Mouse (Mus musculus): ENCODE data around the gene Clcf1. TPM values are rescaled to one million over a fixed set of nuclear protein-coding genes. Genes with fewer than 3 reads are reported as not detected.

Gene Clcf1
- polyA plus RNA-seq, 1 experiment from 2014 or later, result 4.6 TPM

GRCm38 (mm10) chr19:4265956-4266355 is 51.9 kb downstream of the Clcf1 start:
- Histone ChIP-seq H3K4me2 (ENCODE audit: low read depth, low read length) (no peak overlapping the region), H3K27ac (replicated peaks; ENCODE audit: low read depth, low read length) (no peak overlapping the region), H3K4me3 (ENCODE audit: low read depth, low read length) (no peak overlapping the region), H3K36me3 (replicated peaks; ENCODE audit: control insufficient read depth, insufficient read depth, low read depth, low read length) (no peaks in the 10 kb centered on the region), H3K27me3 (ENCODE audit: control insufficient read depth, insufficient read depth, low read length) (peaks cover 13% of the 10 kb centered on the region; the same call in 1 of the 2 replicates), H3K9me3 (replicated peaks; ENCODE audit: control insufficient read depth, low read length) (no peaks in the 10 kb centered on the region), H3K9ac (replicated peaks; ENCODE audit: low read length) (no peak overlapping the region), H3K4me1 (ENCODE audit: control insufficient read depth, insufficient read depth, low read length) (peaks cover 3% of the 10 kb centered on the region; the same call in 1 of the 2 replicates)
- DNase-seq (ENCODE audit: low spot score) (no peak), ATAC-seq (replicated peaks; ENCODE audit: insufficient number of reproducible peaks, low FRiP score, low TSS enrichment, low read depth) (no peak)
- 65% methylated on average over 4 of the region's 4 CpGs for WGBS

- Histone ChIP-seq H3K4me3 (ENCODE audit: low read depth, low read length) (peak within 1 kb of the TSS; percentile 36), H3K27me3 (ENCODE audit: control insufficient read depth, insufficient read depth, low read length) (peaks cover 13% of the 10 kb centered on the region; the same call in 1 of the 2 replicates), H3K36me3 (replicated peaks; ENCODE audit: control insufficient read depth, insufficient read depth, low read depth, low read length) (no peaks in the 10 kb centered on the region), H3K4me2 (ENCODE audit: low read depth, low read length) (peak within 1 kb of the TSS; percentile 75), H3K9me3 (replicated peaks; ENCODE audit: control insufficient read depth, low read length) (no peaks in the 10 kb centered on the region), H3K4me1 (ENCODE audit: control insufficient read depth, insufficient read depth, low read length) (peaks cover 3% of the 10 kb centered on the region; the same call in 1 of the 2 replicates), H3K9ac (replicated peaks; ENCODE audit: low read length) (peak within 1 kb of the TSS; percentile 50), H3K27ac (replicated peaks; ENCODE audit: low read depth, low read length) (no peak within 1 kb of the TSS)
- ATAC-seq (replicated peaks; ENCODE audit: insufficient number of reproducible peaks, low FRiP score, low TSS enrichment, low read depth) (peak; percentile 72), DNase-seq (ENCODE audit: low spot score) (peak; percentile 60)
- WGBS, result 5% methylated on average over 46 of the region's 46 CpGs
These were observed 54.7 kb downstream of the Clcf1 start, which contains the start of gene Ssh3 for GRCm38 (mm10) chr19:4268566-4269361. Ssh3 (minus strand) TSS chr19:4269180.

GRCm38 (mm10) chr19:4270187-4270586 is 56.1 kb downstream of the Clcf1 start:
- H3K27me3 ChIP-seq (ENCODE audit: control insufficient read depth, insufficient read depth, low read length), result peaks cover 13% of the 10 kb centered on the region; the same call in 1 of the 2 replicates
- H3K36me3 ChIP-seq (replicated peaks; ENCODE audit: control insufficient read depth, insufficient read depth, low read depth, low read length), result no peaks in the 10 kb centered on the region
- H3K4me2 ChIP-seq (ENCODE audit: low read depth, low read length), result no peak overlapping the region
- H3K27ac ChIP-seq (replicated peaks; ENCODE audit: low read depth, low read length), result no peak overlapping the region
- H3K4me3 ChIP-seq (ENCODE audit: low read depth, low read length), result no peak overlapping the region
- H3K9ac ChIP-seq (replicated peaks; ENCODE audit: low read length), result no peak overlapping the region
- H3K4me1 ChIP-seq (ENCODE audit: control insufficient read depth, insufficient read depth, low read length), result peaks cover 3% of the 10 kb centered on the region; the same call in 1 of the 2 replicates
- 59% methylated on average over 6 of the region's 6 CpGs for WGBS
- DNase-seq (ENCODE audit: low spot score), result no peak
- no peak for ATAC-seq (replicated peaks; ENCODE audit: insufficient number of reproducible peaks, low FRiP score, low TSS enrichment, low read depth)
- H3K9me3 ChIP-seq (replicated peaks; ENCODE audit: control insufficient read depth, low read length), result no peaks in the 10 kb centered on the region

DNA sequence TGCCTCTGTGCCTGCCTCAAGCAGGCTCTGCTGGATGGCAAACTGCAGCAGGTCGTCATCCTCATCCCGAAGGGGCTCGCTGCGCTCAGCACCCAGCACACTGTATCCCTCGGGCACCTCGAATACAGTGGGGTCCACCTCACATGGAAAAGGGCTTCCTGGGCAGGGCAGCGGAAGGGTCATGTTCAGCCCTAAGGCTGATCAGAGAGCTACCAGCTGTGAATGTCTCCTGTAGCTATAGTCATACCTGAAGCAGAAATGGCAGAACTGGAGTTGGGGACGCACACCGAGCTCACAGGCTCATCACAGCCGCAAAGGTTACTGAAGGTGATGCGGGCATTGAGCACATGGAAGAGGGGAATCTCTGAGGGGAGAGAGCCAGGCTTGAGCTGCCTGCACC is 56.9 kb downstream of the Clcf1 start:
- Histone ChIP-seq H3K9me3 (replicated peaks; ENCODE audit: control insufficient read depth, low read length) (no peaks in the 10 kb centered on the region), H3K9ac (replicated peaks; ENCODE audit: low read length) (no peak overlapping the region), H3K27me3 (ENCODE audit: control insufficient read depth, insufficient read depth, low read length) (peaks cover 13% of the 10 kb centered on the region; the same call in 1 of the 2 replicates), H3K4me2 (ENCODE audit: low read depth, low read length) (no peak overlapping the region), H3K36me3 (replicated peaks; ENCODE audit: control insufficient read depth, insufficient read depth, low read depth, low read length) (no peaks in the 10 kb centered on the region), H3K4me3 (ENCODE audit: low read depth, low read length) (no peak overlapping the region), H3K27ac (replicated peaks; ENCODE audit: low read depth, low read length) (no peak overlapping the region), H3K4me1 (ENCODE audit: control insufficient read depth, insufficient read depth, low read length) (peaks cover 3% of the 10 kb centered on the region; the same call in 1 of the 2 replicates)
- DNase-seq (ENCODE audit: low spot score), result no peak
- no peak for ATAC-seq (replicated peaks; ENCODE audit: insufficient number of reproducible peaks, low FRiP score, low TSS enrichment, low read depth)
- 93% methylated on average over 11 of the region's 11 CpGs for WGBS

Small RNA genes lying within 50 kb of the gene (microRNA-seq; reads per million reads assigned to microRNA genes)
- gene Gm26115 (ENCODE audit: borderline number of aligned reads) (not detected), gene Mir6985 (ENCODE audit: borderline number of aligned reads) (not detected)

Other genes with a start within 250 kb of the Clcf1 start
- gene Aldh3b2, start 241.9 kb upstream of the Clcf1 start, polyA plus RNA-seq (2014; fragmentation: Nextera tagmentation; extraction: Ambion mirVana), result 1.2 and 1.6 TPM in 2 replicates
- 2.3 and 3.5 TPM in 2 replicates for gene Acy3, start 227.7 kb upstream of the Clcf1 start, polyA plus RNA-seq (2014; fragmentation: Nextera tagmentation; extraction: Ambion mirVana)
- 0.26 TPM in 1 of 2 replicates, not detected in the other for gene Tbx10, start 221.5 kb upstream of the Clcf1 start, polyA plus RNA-seq (2014; fragmentation: Nextera tagmentation; extraction: Ambion mirVana)
- 24.2 and 26.6 TPM in 2 replicates for gene Nudt8, start 213.7 kb upstream of the Clcf1 start, polyA plus RNA-seq (2014; fragmentation: Nextera tagmentation; extraction: Ambion mirVana)
- gene Gm49405, start 213.6 kb upstream of the Clcf1 start, polyA plus RNA-seq (2014; fragmentation: Nextera tagmentation; extraction: Ambion mirVana), result 1.3 and 1.4 TPM in 2 replicates
- gene Doc2g, start 210.9 kb upstream of the Clcf1 start, polyA plus RNA-seq (2014; fragmentation: Nextera tagmentation; extraction: Ambion mirVana), result 2.2 TPM in 2 replicates
- 190 and 205 TPM in 2 replicates for gene Ndufv1, start 201.4 kb upstream of the Clcf1 start, polyA plus RNA-seq (2014; fragmentation: Nextera tagmentation; extraction: Ambion mirVana)
- gene Gstp1, start 176.3 kb upstream of the Clcf1 start, polyA plus RNA-seq (2014; fragmentation: Nextera tagmentation; extraction: Ambion mirVana), result 405 and 453 TPM in 2 replicates
- gene Gstp2, start 168.2 kb upstream of the Clcf1 start, polyA plus RNA-seq (2014; fragmentation: Nextera tagmentation; extraction: Ambion mirVana), result 2.2 and 2.3 TPM in 2 replicates
- gene Gstp3, start 154.7 kb upstream of the Clcf1 start, polyA plus RNA-seq (2014; fragmentation: Nextera tagmentation; extraction: Ambion mirVana), result not detected in 2 replicates
- not detected in 2 replicates for gene Cabp2, start 132.7 kb upstream of the Clcf1 start, polyA plus RNA-seq (2014; fragmentation: Nextera tagmentation; extraction: Ambion mirVana)
- 58.6 and 69.0 TPM in 2 replicates for gene Cdk2ap2, start 117.1 kb upstream of the Clcf1 start, polyA plus RNA-seq (2014; fragmentation: Nextera tagmentation; extraction: Ambion mirVana)
- gene Pitpnm1, start 114.2 kb upstream of the Clcf1 start, polyA plus RNA-seq (2014; fragmentation: Nextera tagmentation; extraction: Ambion mirVana), result 6.3 and 7.3 TPM in 2 replicates
- 68.3 and 85.1 TPM in 2 replicates for gene Aip, start 88.4 kb upstream of the Clcf1 start, polyA plus RNA-seq (2014; fragmentation: Nextera tagmentation; extraction: Ambion mirVana)
- gene Gpr152, start 74.5 kb upstream of the Clcf1 start, polyA plus RNA-seq (2014; fragmentation: Nextera tagmentation; extraction: Ambion mirVana), result not detected in 2 replicates
- gene Cabp4, start 70.2 kb upstream of the Clcf1 start, polyA plus RNA-seq (2014; fragmentation: Nextera tagmentation; extraction: Ambion mirVana), result not detected in 2 replicates
- 108 and 122 TPM in 2 replicates for gene Coro1b, start 65.6 kb upstream of the Clcf1 start, polyA plus RNA-seq (2014; fragmentation: Nextera tagmentation; extraction: Ambion mirVana)
- gene Ptprcap, start 60.6 kb upstream of the Clcf1 start, polyA plus RNA-seq (2014; fragmentation: Nextera tagmentation; extraction: Ambion mirVana), result 0.64 and 1.3 TPM in 2 replicates
- gene Rps6kb2, start 50.9 kb upstream of the Clcf1 start, polyA plus RNA-seq (2014; fragmentation: Nextera tagmentation; extraction: Ambion mirVana), result 42.0 and 42.3 TPM in 2 replicates
- gene Carns1, start 38.8 kb upstream of the Clcf1 start, polyA plus RNA-seq (2014; fragmentation: Nextera tagmentation; extraction: Ambion mirVana), result 2.0 TPM in 2 replicates
- 0.96 and 1.4 TPM in 2 replicates for gene Tbc1d10c, start 23.0 kb upstream of the Clcf1 start, polyA plus RNA-seq (2014; fragmentation: Nextera tagmentation; extraction: Ambion mirVana)
- gene Ppp1ca, start 22.2 kb upstream of the Clcf1 start, polyA plus RNA-seq (2014; fragmentation: Nextera tagmentation; extraction: Ambion mirVana), result 955 and 1,002 TPM in 2 replicates
- 46.8 and 49.5 TPM in 2 replicates for gene Rad9a, start 12.6 kb upstream of the Clcf1 start, polyA plus RNA-seq (2014; fragmentation: Nextera tagmentation; extraction: Ambion mirVana)
- gene AC109138.7, start 119 bp downstream of the Clcf1 start, polyA plus RNA-seq (2014; fragmentation: Nextera tagmentation; extraction: Ambion mirVana), result not detected in 2 replicates
- gene Pold4, start 17.7 kb downstream of the Clcf1 start, polyA plus RNA-seq (2014; fragmentation: Nextera tagmentation; extraction: Ambion mirVana), result 12.7 and 13.0 TPM in 2 replicates
- gene Ssh3, start 54.9 kb downstream of the Clcf1 start, polyA plus RNA-seq (2014; fragmentation: Nextera tagmentation; extraction: Ambion mirVana), result 2.7 and 4.8 TPM in 2 replicates
- 5.6 and 6.4 TPM in 2 replicates for gene Ankrd13d, start 68.9 kb downstream of the Clcf1 start, polyA plus RNA-seq (2014; fragmentation: Nextera tagmentation; extraction: Ambion mirVana)
- 13.5 and 18.9 TPM in 2 replicates for gene Grk2, start 92.0 kb downstream of the Clcf1 start, polyA plus RNA-seq (2014; fragmentation: Nextera tagmentation; extraction: Ambion mirVana)
- gene Kdm2a, start 184.0 kb downstream of the Clcf1 start, polyA plus RNA-seq (2014; fragmentation: Nextera tagmentation; extraction: Ambion mirVana), result 43.5 and 48.3 TPM in 2 replicates
- gene Rhod, start 225.2 kb downstream of the Clcf1 start, polyA plus RNA-seq (2014; fragmentation: Nextera tagmentation; extraction: Ambion mirVana), result 39.8 and 45.9 TPM in 2 replicates

Data from embryonic facial prominence, embryonic 11.5 days (tissue).